Mouse (Mus musculus) left cerebral cortex, postnatal 10 days (tissue): ENCODE results near the gene Syt2. TPM values are rescaled to one million over a fixed set of nuclear protein-coding genes. Genes with fewer than 3 reads are reported as not detected.

Experiments
- DNase-seq, 2 experiments: peaks; one replicate each; pipeline ENCODE4 v3.0.0; 2021 to 2022; ENCODE audit warnings: low spot score in 2 of 2, mixed read lengths in 1 of 2; ENCODE audit errors: extremely low spot score in 1 of 2
- intact Hi-C: fragments of 180-260 bp; cut with DNase I; formaldehyde crosslinking; loops from one replicate; pipeline ENCODE4 v1.15.1; 2025
- total RNA-seq, 2 experiments: library from RNA; stranded (reverse); gene quantifications; 2 replicates each; pipeline ENCODE4 v1.2.3; 2021

The Syt2 gene
- total RNA-seq, 2 experiments from 2014 or later, result 17.5 to 23.2 TPM

GRCm38 (mm10) chr1:134715092-134715491 is 68.6 kb downstream of the Syt2 start:
- DNase-seq, result no peak
- intact Hi-C loops, result no loop called here

- no peak for DNase-seq
- intact Hi-C loops, result no loop called here
Measured at GRCm38 (mm10) chr1:134719718-134720304, 73.3 kb downstream of the Syt2 start.

- intact Hi-C loops, result no loop called here
Measured at GRCm38 (mm10) chr1:134721486-134721885, 75.0 kb downstream of the Syt2 start.

GRCm38 (mm10) chr1:134722891-134723290 is 76.4 kb downstream of the Syt2 start:
- intact Hi-C loops, result no loop called here

More at GRCm38 (mm10) chr1:134721486-134721885, 75.0 kb downstream of the Syt2 start:
- DNase-seq, result no peak

GRCm38 (mm10) chr1:134725276-134725675 is 78.8 kb downstream of the Syt2 start:
- intact Hi-C loops, result no loop called here
- peak in 1 of 2 experiments; percentile 52 for DNase-seq

More at GRCm38 (mm10) chr1:134722891-134723290, 76.4 kb downstream of the Syt2 start:
- DNase-seq, result no peak

- DNase-seq, result no peak
- intact Hi-C loops, result no loop called here
Measured at GRCm38 (mm10) chr1:134726480-134726879, 80.0 kb downstream of the Syt2 start.

GRCm38 (mm10) chr1:134727256-134727655 is 80.8 kb downstream of the Syt2 start:
- no peak for DNase-seq
- intact Hi-C loops, result no loop called here

GRCm38 (mm10) chr1:134733659-134734058 is 87.2 kb downstream of the Syt2 start:
- no peak for DNase-seq
- intact Hi-C loops, result no loop called here

GRCm38 (mm10) chr1:134737463-134737862 is 91.0 kb downstream of the Syt2 start:
- DNase-seq, result no peak

GRCm38 (mm10) chr1:134741433-134741832 is 95.0 kb downstream of the Syt2 start:
- peak in 1 of 2 experiments; percentile 58 for DNase-seq
- intact Hi-C loops, result loop anchor here (10.0 kb wide), 1 partner anchor 83 kb away; no protein-coding TSS in a partner anchor

More at GRCm38 (mm10) chr1:134737463-134737862, 91.0 kb downstream of the Syt2 start:
- intact Hi-C loops, result no loop called here

GRCm38 (mm10) chr1:134741946-134742661 is 95.6 kb downstream of the Syt2 start:
- DNase-seq, result no peak
- intact Hi-C loops, result loop anchor here (10.0 kb wide), 1 partner anchor 83 kb away; no protein-coding TSS in a partner anchor

GRCm38 (mm10) chr1:134745648-134746047 is 99.2 kb downstream of the Syt2 start:
- intact Hi-C loops, result loop anchor here (10.0 kb wide), 1 partner anchor 79 kb away; no protein-coding TSS in a partner anchor
- DNase-seq, result no peak

GRCm38 (mm10) chr1:134747236-134748174 is 101.0 kb downstream of the Syt2 start:
- intact Hi-C loops, result loop anchor here (10.0 kb wide), 1 partner anchor 77 kb away; no protein-coding TSS in a partner anchor
- DNase-seq, result peak in 1 of 2 experiments; percentile 53

- peak in 1 of 2 experiments; percentile 61 for DNase-seq
- intact Hi-C loops, result loop anchor here (10.0 kb wide), 1 partner anchor 75 kb away; no protein-coding TSS in a partner anchor
Measured at GRCm38 (mm10) chr1:134749889-134750288, 103.4 kb downstream of the Syt2 start.

GRCm38 (mm10) chr1:134752447-134752846 is 106.0 kb downstream of the Syt2 start:
- intact Hi-C loops, result no loop called here

GRCm38 (mm10) chr1:134753751-134754630 is 107.5 kb downstream of the Syt2 start:
- no peak for DNase-seq

More at GRCm38 (mm10) chr1:134752447-134752846, 106.0 kb downstream of the Syt2 start:
- DNase-seq, result no peak

GRCm38 (mm10) chr1:134754818-134755217 is 108.3 kb downstream of the Syt2 start:
- no peak for DNase-seq
- intact Hi-C loops, result no loop called here

More at GRCm38 (mm10) chr1:134753751-134754630, 107.5 kb downstream of the Syt2 start:
- intact Hi-C loops, result no loop called here
